Mouse (Mus musculus): ENCODE measurements around the gene Plekhd1. TPM values are rescaled to one million over a fixed set of nuclear protein-coding genes. Genes with fewer than 3 reads are reported as not detected.

The Plekhd1 gene
- total and polyA plus RNA-seq, 3 experiments = 0.04 TPM; not detected in 2

- H3K36me3 ChIP-seq (ENCODE audit: control insufficient read depth in 1 of 2, insufficient read depth in 2 of 2, low read length in 2 of 2) = peaks cover 0 to 8% of the 10 kb centered on the region in 2 experiments; a peak in 2 of 4 replicates
- no peak for TF ChIP-seq ZKSCAN1 (IDR thresholded peaks at IDR 0.05; ENCODE audit: low read depth, low read length)
- no peak for TF ChIP-seq RAD21 (IDR thresholded peaks at IDR 0.05; ENCODE audit: low read depth, low read length)
- no peak for TF ChIP-seq ZC3H11A (IDR thresholded peaks at IDR 0.05; ENCODE audit: low read depth, low read length)
- no peak for DNase-seq (ENCODE audit: low read depth, low spot score)
- no peak overlapping the region for H3K9ac ChIP-seq (ENCODE audit: control insufficient read depth, low read depth, low read length, poor library complexity, severe bottlenecking)
- no peak overlapping the region for H3K4me3 ChIP-seq (ENCODE audit: control insufficient read depth in 1 of 2, insufficient read depth in 1 of 2, low read depth in 2 of 2, low read length in 2 of 2)
- H3K9me3 ChIP-seq (replicated peaks; ENCODE audit: insufficient read depth, low read length) = no peaks in the 10 kb centered on the region
- no peak overlapping the region for H3K27ac ChIP-seq (ENCODE audit: control insufficient read depth, low read depth, low read length)
- H3K27me3 ChIP-seq (ENCODE audit: control insufficient read depth in 1 of 2, insufficient read depth in 2 of 2, low read length in 2 of 2) = no peaks in the 10 kb centered on the region
- H3K4me1 ChIP-seq (ENCODE audit: control insufficient read depth in 1 of 2, insufficient read depth in 2 of 2, low read length in 2 of 2) = no peaks in the 10 kb centered on the region
- peaks cover 5% of the 10 kb centered on the region for H3K79me2 ChIP-seq (ENCODE audit: control insufficient read depth, insufficient read depth, low read length, poor library complexity)
Observed at GRCm38 (mm10) chr12:80662322-80662721, 30.1 kb upstream of the Plekhd1 start.

- Histone ChIP-seq H3K79me2 (ENCODE audit: control insufficient read depth, insufficient read depth, low read length, poor library complexity) (peaks cover 4% of the 10 kb centered on the region; the same call in 1 of the 2 replicates), H3K4me3 (ENCODE audit: control insufficient read depth in 1 of 2, insufficient read depth in 1 of 2, low read depth in 2 of 2, low read length in 2 of 2) (no peak overlapping the region), H3K36me3 (ENCODE audit: control insufficient read depth in 1 of 2, insufficient read depth in 2 of 2, low read length in 2 of 2) (peaks cover 7 to 8% of the 10 kb centered on the region in 2 experiments), H3K4me1 (ENCODE audit: control insufficient read depth in 1 of 2, insufficient read depth in 2 of 2, low read length in 2 of 2) (peaks cover 2 to 3% of the 10 kb centered on the region in 2 experiments; a peak in 2 of 4 replicates), H3K27ac (ENCODE audit: control insufficient read depth, low read depth, low read length) (no peak overlapping the region), H3K9ac (ENCODE audit: control insufficient read depth, low read depth, low read length, poor library complexity, severe bottlenecking) (no peak overlapping the region), H3K27me3 (ENCODE audit: control insufficient read depth in 1 of 2, insufficient read depth in 2 of 2, low read length in 2 of 2) (no peaks in the 10 kb centered on the region), H3K9me3 (replicated peaks; ENCODE audit: insufficient read depth, low read length) (no peaks in the 10 kb centered on the region)
- no peak for TF ChIP-seq POLR2A (IDR thresholded peaks at IDR 0.05; ENCODE audit: control insufficient read depth in 1 of 2, insufficient read depth in 1 of 2, low read depth in 1 of 2, low read length in 2 of 2, poor library complexity in 1 of 2)
- TF ChIP-seq UBTF (IDR thresholded peaks at IDR 0.05; ENCODE audit: borderline replicate concordance, insufficient read depth, low read depth, low read length) = no peak
- TF ChIP-seq NRF1 (IDR thresholded peaks at IDR 0.05; ENCODE audit: insufficient read depth, low read depth, low read length, poor library complexity, severe bottlenecking) = no peak
- TF ChIP-seq BHLHE40 (IDR thresholded peaks at IDR 0.05; ENCODE audit: borderline replicate concordance, low read depth, low read length) = no peak
- no peak for TF ChIP-seq MAFK (IDR thresholded peaks at IDR 0.05; ENCODE audit: borderline replicate concordance, low read depth, low read length)
- no peak for TF ChIP-seq MYC (IDR thresholded peaks at IDR 0.05; ENCODE audit: low read depth, low read length)
- TF ChIP-seq MAX (IDR thresholded peaks at IDR 0.05; ENCODE audit: low read length) = no peak
- no peak for TF ChIP-seq CTCF (IDR thresholded peaks at IDR 0.05 in 2 of 3, conservative IDR thresholded peaks at IDR 0.05 in 1 of 3; ENCODE audit: control insufficient read depth in 1 of 3, insufficient read depth in 1 of 3, low read depth in 2 of 3, low read length in 3 of 3, poor library complexity in 1 of 3, severe bottlenecking in 1 of 3)
- DNase-seq (ENCODE audit: low read depth, low spot score) = no peak
Observed at GRCm38 (mm10) chr12:80663935-80664334, 28.5 kb upstream of the Plekhd1 start.

- Histone ChIP-seq H3K36me3 (ENCODE audit: control insufficient read depth in 1 of 2, insufficient read depth in 2 of 2, low read length in 2 of 2) (peaks cover 7 to 8% of the 10 kb centered on the region in 2 experiments), H3K27ac (ENCODE audit: control insufficient read depth, low read depth, low read length) (no peak overlapping the region)
Observed at GRCm38 (mm10) chr12:80668391-80668790, 24.0 kb upstream of the Plekhd1 start.

More at GRCm38 (mm10) chr12:80668391-80668790, 24.0 kb upstream of the Plekhd1 start:
- DNase-seq (ENCODE audit: low read depth, low spot score) = peak; percentile 29
- Histone ChIP-seq H3K4me1 (ENCODE audit: control insufficient read depth in 1 of 2, insufficient read depth in 2 of 2, low read length in 2 of 2) (peaks cover 2 to 3% of the 10 kb centered on the region in 2 experiments; a peak in 2 of 4 replicates), H3K9me3 (replicated peaks; ENCODE audit: insufficient read depth, low read length) (no peaks in the 10 kb centered on the region), H3K9ac (ENCODE audit: control insufficient read depth, low read depth, low read length, poor library complexity, severe bottlenecking) (no peak overlapping the region), H3K79me2 (ENCODE audit: control insufficient read depth, insufficient read depth, low read length, poor library complexity) (no peaks in the 10 kb centered on the region), H3K4me3 (ENCODE audit: control insufficient read depth in 1 of 2, insufficient read depth in 1 of 2, low read depth in 2 of 2, low read length in 2 of 2) (no peak overlapping the region), H3K27me3 (ENCODE audit: control insufficient read depth in 1 of 2, insufficient read depth in 2 of 2, low read length in 2 of 2) (no peaks in the 10 kb centered on the region)
- no peak; the same call in 1 of the 2 replicates for TF ChIP-seq MAFK (IDR thresholded peaks at IDR 0.05; ENCODE audit: borderline replicate concordance, low read depth, low read length)
- no peak for TF ChIP-seq ZNF384 (IDR thresholded peaks at IDR 0.05; ENCODE audit: low read depth, low read length)
- peak; percentile 67; the same call in 1 of the 2 replicates for TF ChIP-seq RCOR1 (IDR thresholded peaks at IDR 0.05; ENCODE audit: low read depth, low read length)
- no peak for TF ChIP-seq CTCF (IDR thresholded peaks at IDR 0.05 in 2 of 3, conservative IDR thresholded peaks at IDR 0.05 in 1 of 3; ENCODE audit: control insufficient read depth in 1 of 3, insufficient read depth in 1 of 3, low read depth in 2 of 3, low read length in 3 of 3, poor library complexity in 1 of 3, severe bottlenecking in 1 of 3)
- TF ChIP-seq SMC3 (IDR thresholded peaks at IDR 0.05; ENCODE audit: low read depth, low read length) = no peak
- peak; percentile 46 to 56; a peak in 3 of 4 replicates for TF ChIP-seq EP300 (IDR thresholded peaks at IDR 0.05; ENCODE audit: low read depth in 1 of 2, low read length in 2 of 2)
- no peak for TF ChIP-seq KAT2A (conservative IDR thresholded peaks at IDR 0.05; ENCODE audit: low read depth, low read length)
- no peak for TF ChIP-seq POLR2A (IDR thresholded peaks at IDR 0.05; ENCODE audit: control insufficient read depth in 1 of 2, insufficient read depth in 1 of 2, low read depth in 1 of 2, low read length in 2 of 2, poor library complexity in 1 of 2)
- no peak for TF ChIP-seq BHLHE40 (IDR thresholded peaks at IDR 0.05; ENCODE audit: borderline replicate concordance, low read depth, low read length)
- no peak for TF ChIP-seq MAX (IDR thresholded peaks at IDR 0.05; ENCODE audit: low read length)
- no peak for TF ChIP-seq ZKSCAN1 (IDR thresholded peaks at IDR 0.05; ENCODE audit: low read depth, low read length)
- peak; percentile 46; the same call in 1 of the 2 replicates for TF ChIP-seq GATA1 (IDR thresholded peaks at IDR 0.05; ENCODE audit: low read depth, low read length)
